10 mouse cellular contexts compared by ENCODE assay signal in genomic region chr5:144259228-144259627, GRCm38 (mm10). TPM values are rescaled to one million over a fixed set of nuclear protein-coding genes. Genes with fewer than 3 reads are reported as not detected.
DNase-seq lines count a peak whose midpoint lies in the region; ATAC-seq lines count a peak whose summit lies in the region.
"Had no signal": no experiment of that assay in that cellular context is flagged by ENCODE, and none has a peak within 500 bp of the region (broad histone marks: within the 10 kb centered on the region; RNA-seq: fewer than 3 reads in every experiment).

No protein-coding gene starts in this region.

- H3K36me3 ChIP-seq in embryonic facial prominence, embryonic 14.5 days (ENCODE audit: control insufficient read depth, insufficient read depth, low read length) = peaks cover 34% of the 10 kb centered on the region; the same call in 1 of the 2 replicates
- H3K36me3 ChIP-seq in midbrain, embryonic 12.5 days = peaks cover 35% of the 10 kb centered on the region

- H3K9me3 ChIP-seq in embryonic facial prominence, embryonic 14.5 days (ENCODE audit: control insufficient read depth, low read length) = no peaks in the 10 kb centered on the region
- H3K9me3 ChIP-seq in midbrain, embryonic 12.5 days = no peaks in the 10 kb centered on the region
- H3K9me3 ChIP-seq: megakaryocyte, embryonic 14.5 days had no signal

- peaks cover 40% of the 10 kb centered on the region for H3K4me1 ChIP-seq in embryonic facial prominence, embryonic 14.5 days (ENCODE audit: control insufficient read depth, insufficient read depth, low read length)
- peaks cover 48% of the 10 kb centered on the region for H3K4me1 ChIP-seq in midbrain, embryonic 12.5 days

- ATAC-seq in embryonic facial prominence, embryonic 14.5 days (ENCODE audit: low read depth) = no peak
- ATAC-seq in midbrain, embryonic 12.5 days (ENCODE audit: low FRiP score, low read depth) = no peak

- peak overlapping the region; percentile 20; the same call in 1 of the 2 replicates for H3K9ac ChIP-seq in embryonic facial prominence, embryonic 14.5 days (ENCODE audit: low read depth, low read length)
- peak overlapping the region; percentile 45 for H3K9ac ChIP-seq in midbrain, embryonic 12.5 days (replicated peaks)

- WGBS in embryonic facial prominence, embryonic 14.5 days = 67% methylated on average over 6 of the region's 6 CpGs
- 76% methylated on average over 6 of the region's 6 CpGs for WGBS in midbrain, embryonic 12.5 days

- H3K27me3 ChIP-seq in embryonic facial prominence, embryonic 14.5 days (replicated peaks; ENCODE audit: control insufficient read depth, insufficient read depth, low read length) = no peaks in the 10 kb centered on the region
- no peaks in the 10 kb centered on the region for H3K27me3 ChIP-seq in midbrain, embryonic 12.5 days
- H3K27me3 ChIP-seq: megakaryocyte, embryonic 14.5 days had no signal

- no peak overlapping the region for H3K27ac ChIP-seq in embryonic facial prominence, embryonic 14.5 days (replicated peaks; ENCODE audit: low read depth, low read length)
- H3K27ac ChIP-seq in midbrain, embryonic 12.5 days (replicated peaks) = no peak overlapping the region

- DNase-seq in cerebellum, adult 11 months = peak; percentile 12
- DNase-seq in cerebellum, adult 9-10 months = no peak
- DNase-seq in kidney, adult 18-20 months = peak; percentile 42
- no peak for DNase-seq in kidney, adult 9 months
- DNase-seq in embryonic facial prominence, embryonic 14.5 days (ENCODE audit: low spot score) = no peak
- no peak for DNase-seq in layer of hippocampus, adult 9-11 months
- no peak for DNase-seq in natural killer cell, adult 2 months (ENCODE audit: low spot score in 2 of 2)
- DNase-seq: embryo, embryonic 11 days had no signal

- no peak overlapping the region for H3K4me3 ChIP-seq in embryonic facial prominence, embryonic 14.5 days (ENCODE audit: low read depth, low read length)
- H3K4me3 ChIP-seq in midbrain, embryonic 12.5 days = peak overlapping the region; percentile 82; the same call in 1 of the 2 replicates

- H3K4me2 ChIP-seq in embryonic facial prominence, embryonic 14.5 days (ENCODE audit: low read depth, low read length) = peak overlapping the region; percentile 64
- H3K4me2 ChIP-seq in midbrain, embryonic 12.5 days (replicated peaks) = peak overlapping the region; percentile 86

RNA-seq across cellular contexts. Expression of gene Bri3, which starts 15.0 kb away (rescaled TPM):
- polyA plus RNA-seq in embryonic facial prominence, embryonic 14.5 days (2014; fragmentation: Nextera tagmentation; extraction: Ambion mirVana) = 96.3 and 99.8 TPM in 2 replicates
- 145 and 166 TPM in 2 replicates for polyA plus RNA-seq in midbrain, embryonic 12.5 days (2016; fragmentation: Nextera tagmentation; extraction: Ambion mirVana)

RNA-seq across cellular contexts. Expression of gene Tecpr1, which starts 35.8 kb away (rescaled TPM):
- polyA plus RNA-seq in embryonic facial prominence, embryonic 14.5 days (2014; fragmentation: Nextera tagmentation; extraction: Ambion mirVana) = 19.3 and 20.6 TPM in 2 replicates
- polyA plus RNA-seq in midbrain, embryonic 12.5 days (2016; fragmentation: Nextera tagmentation; extraction: Ambion mirVana) = 33.5 and 36.1 TPM in 2 replicates

Comparison
In these comparisons a context has a peak if more than half of its experiments do, and no peak if none do; other contexts are left out.
1. DNase-seq: peak in cerebellum, adult 11 months (single experiment) and kidney, adult 18-20 months (single experiment); none in cerebellum, adult 9-10 months (single experiment), kidney, adult 9 months (single experiment), embryonic facial prominence, embryonic 14.5 days (single experiment), layer of hippocampus, adult 9-11 months (single experiment) and natural killer cell, adult 2 months (0 of 2).